23 mouse cellular contexts compared by ENCODE assay signal in the genomic region with DNA sequence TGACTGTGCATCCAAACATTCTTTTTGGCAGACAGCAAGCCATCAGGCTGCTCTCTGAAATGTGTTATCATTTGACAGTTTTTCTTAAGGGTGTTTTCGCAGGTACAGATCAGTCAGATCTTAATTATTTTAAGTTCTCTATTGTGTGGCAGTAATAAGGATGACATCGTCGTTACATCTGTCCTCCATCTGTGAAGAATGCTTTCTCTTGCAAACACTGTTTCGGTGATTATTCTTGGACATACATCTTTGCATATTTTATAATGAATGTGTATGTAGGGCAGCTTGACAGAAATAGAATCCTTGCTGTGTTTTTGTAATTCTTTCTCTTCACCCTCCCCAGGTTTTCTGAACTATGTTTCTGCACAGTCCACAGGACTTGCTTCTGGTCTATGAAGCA.
A peak's percentile ranks its signal among the peaks of the same experiment; 100 is the strongest.
DNase-seq lines count a peak whose midpoint lies in the region; ATAC-seq and TF ChIP-seq lines count a peak whose summit lies in the region.
"Had no signal": no experiment of that assay in that cellular context is flagged by ENCODE, and none has a peak within 500 bp of the region (broad histone marks: within the 10 kb centered on the region; RNA-seq: fewer than 3 reads in every experiment).

No protein-coding gene starts in this region.

- WGBS in forebrain, embryonic 16.5 days: 61% methylated on average over 4 of the region's 4 CpGs
- 80% methylated on average over 4 of the region's 4 CpGs for WGBS in forebrain, embryonic 13.5 days
- 89% methylated on average over 4 of the region's 4 CpGs for WGBS in hindbrain, embryonic 14.5 days
- WGBS in hindbrain, postnatal 0 days: 82% methylated on average over 4 of the region's 4 CpGs

- DNase-seq in hindbrain, embryonic 14.5 days (ENCODE audit: low spot score): peak; percentile 14
- no peak for DNase-seq in hindbrain, postnatal 0 days (ENCODE audit: low spot score)
- peak; percentile 35 to 46 for DNase-seq in left cerebral cortex, adult 9 months (ENCODE audit: low spot score in 2 of 2)
- no peak for DNase-seq in left cerebral cortex, adult 18-20 months (ENCODE audit: low spot score in 2 of 2)
- DNase-seq in left cerebral cortex, postnatal 25 days (ENCODE audit: low spot score in 2 of 2): peak; percentile 21 to 80
- no peak for DNase-seq in MN1 (ENCODE audit: low spot score)
- DNase-seq: adrenal gland, postnatal 10 days; B cell, adult 2 months; cerebellum, adult 11-12 months; cerebellum, adult 9-10 months; cerebellum, postnatal 36 days; gastrocnemius, postnatal 14 days; heart, adult 2 months had no signal

- H3K4me2 ChIP-seq in forebrain, embryonic 16.5 days (ENCODE audit: low read length): no peak overlapping the region
- no peak overlapping the region for H3K4me2 ChIP-seq in forebrain, embryonic 13.5 days
- H3K4me2 ChIP-seq in hindbrain, embryonic 14.5 days (replicated peaks): no peak overlapping the region
- H3K4me2 ChIP-seq in hindbrain, postnatal 0 days (ENCODE audit: low read depth, low read length): no peak overlapping the region
- H3K4me2 ChIP-seq: forebrain, embryonic 15.5 days; heart, embryonic 12.5 days; hindbrain, embryonic 15.5 days had no signal

- intact Hi-C loops in left cerebral cortex, postnatal 25 days (cut with DNase I): loop anchor here (5.0 kb wide), 2 partner anchors 61 to 189 kb away; no protein-coding TSS in a partner anchor

- ATAC-seq in forebrain, embryonic 16.5 days: peak; percentile 40
- no peak for ATAC-seq in forebrain, embryonic 13.5 days
- no peak for ATAC-seq in hindbrain, embryonic 14.5 days (ENCODE audit: low FRiP score)
- no peak for ATAC-seq in hindbrain, postnatal 0 days
- ATAC-seq: CD4-positive, CD25-positive, alpha-beta regulatory T cell, adult 4 months; forebrain, embryonic 15.5 days; inflammation-experienced regulatory T-cells, adult 6 months had no signal

- H3K27ac ChIP-seq in forebrain, embryonic 16.5 days (ENCODE audit: low read length): no peak overlapping the region
- H3K27ac ChIP-seq in forebrain, embryonic 13.5 days: no peak overlapping the region
- no peak overlapping the region for H3K27ac ChIP-seq in hindbrain, embryonic 14.5 days
- H3K27ac ChIP-seq in hindbrain, postnatal 0 days: no peak overlapping the region
- H3K27ac ChIP-seq: embryonic facial prominence, embryonic 10.5 days; forebrain, embryonic 15.5 days; heart, adult 2 months; hindbrain, embryonic 10.5 days; hindbrain, embryonic 15.5 days had no signal

- no peaks in the 10 kb centered on the region for H3K4me1 ChIP-seq in forebrain, embryonic 16.5 days (replicated peaks; ENCODE audit: control insufficient read depth, insufficient read depth, low read length)
- H3K4me1 ChIP-seq in forebrain, embryonic 13.5 days: no peaks in the 10 kb centered on the region
- no peaks in the 10 kb centered on the region for H3K4me1 ChIP-seq in hindbrain, embryonic 14.5 days (replicated peaks; ENCODE audit: control insufficient read depth, insufficient read depth, low read length)
- no peaks in the 10 kb centered on the region for H3K4me1 ChIP-seq in hindbrain, postnatal 0 days (ENCODE audit: insufficient read depth, low read length)
- H3K4me1 ChIP-seq: embryonic facial prominence, embryonic 10.5 days; forebrain, embryonic 15.5 days; heart, embryonic 12.5 days; hindbrain, embryonic 10.5 days; hindbrain, embryonic 15.5 days had no signal

- H3K27me3 ChIP-seq in forebrain, embryonic 16.5 days (replicated peaks; ENCODE audit: control insufficient read depth, insufficient read depth, low read length): no peaks in the 10 kb centered on the region
- no peaks in the 10 kb centered on the region for H3K27me3 ChIP-seq in forebrain, embryonic 13.5 days
- H3K27me3 ChIP-seq in hindbrain, embryonic 14.5 days (ENCODE audit: control insufficient read depth, insufficient read depth, low read length): no peaks in the 10 kb centered on the region
- H3K27me3 ChIP-seq in hindbrain, postnatal 0 days (ENCODE audit: insufficient read depth, low read length): no peaks in the 10 kb centered on the region
- H3K27me3 ChIP-seq: forebrain, embryonic 15.5 days; heart, embryonic 12.5 days; hindbrain, embryonic 15.5 days had no signal

- no peaks in the 10 kb centered on the region for H3K36me3 ChIP-seq in forebrain, embryonic 16.5 days (ENCODE audit: control insufficient read depth, insufficient read depth)
- H3K36me3 ChIP-seq in forebrain, embryonic 13.5 days (ENCODE audit: poor library complexity, severe bottlenecking): no peaks in the 10 kb centered on the region
- H3K36me3 ChIP-seq in hindbrain, embryonic 14.5 days (replicated peaks; ENCODE audit: control insufficient read depth, insufficient read depth): no peaks in the 10 kb centered on the region
- H3K36me3 ChIP-seq in hindbrain, postnatal 0 days (ENCODE audit: insufficient read depth, low read length): no peaks in the 10 kb centered on the region
- H3K36me3 ChIP-seq: embryonic facial prominence, embryonic 10.5 days; forebrain, embryonic 15.5 days; G1E; heart, embryonic 12.5 days; hindbrain, embryonic 10.5 days; hindbrain, embryonic 15.5 days had no signal

- no peak overlapping the region for H3K4me3 ChIP-seq in forebrain, embryonic 16.5 days (replicated peaks; ENCODE audit: low read length)
- no peak overlapping the region for H3K4me3 ChIP-seq in forebrain, embryonic 13.5 days
- H3K4me3 ChIP-seq in hindbrain, embryonic 14.5 days (replicated peaks; ENCODE audit: low read length): no peak overlapping the region
- H3K4me3 ChIP-seq in hindbrain, postnatal 0 days (ENCODE audit: low read length): no peak overlapping the region
- H3K4me3 ChIP-seq: embryonic facial prominence, embryonic 10.5 days; forebrain, embryonic 15.5 days; heart, adult 2 months; heart, embryonic 12.5 days; hindbrain, embryonic 10.5 days; hindbrain, embryonic 15.5 days had no signal

- H3K9ac ChIP-seq in forebrain, embryonic 16.5 days (replicated peaks; ENCODE audit: low read depth, low read length): no peak overlapping the region
- no peak overlapping the region for H3K9ac ChIP-seq in forebrain, embryonic 13.5 days
- no peak overlapping the region for H3K9ac ChIP-seq in hindbrain, embryonic 14.5 days
- H3K9ac ChIP-seq in hindbrain, postnatal 0 days (replicated peaks; ENCODE audit: low read length): no peak overlapping the region
- H3K9ac ChIP-seq: forebrain, embryonic 15.5 days; heart, embryonic 12.5 days; hindbrain, embryonic 15.5 days had no signal

- no peaks in the 10 kb centered on the region for H3K9me3 ChIP-seq in forebrain, embryonic 16.5 days (ENCODE audit: control insufficient read depth, low read length)
- no peaks in the 10 kb centered on the region for H3K9me3 ChIP-seq in forebrain, embryonic 13.5 days (replicated peaks)
- no peaks in the 10 kb centered on the region for H3K9me3 ChIP-seq in hindbrain, embryonic 14.5 days (ENCODE audit: control insufficient read depth, low read length)
- H3K9me3 ChIP-seq in hindbrain, postnatal 0 days (ENCODE audit: low read length): no peaks in the 10 kb centered on the region
- H3K9me3 ChIP-seq: embryonic facial prominence, embryonic 10.5 days; forebrain, embryonic 15.5 days; G1E; heart, embryonic 12.5 days; hindbrain, embryonic 10.5 days; hindbrain, embryonic 15.5 days had no signal

- no peak for TF ChIP-seq CTCF in hindbrain, postnatal 0 days (IDR thresholded peaks at IDR 0.05; ENCODE audit: low read depth)

Comparison
In these comparisons a context has a peak if more than half of its experiments do, and no peak if none do; other contexts are left out.
1. DNase-seq: peak in hindbrain, embryonic 14.5 days (single experiment), left cerebral cortex, adult 9 months (2 of 2) and left cerebral cortex, postnatal 25 days (2 of 2); none in hindbrain, postnatal 0 days (single experiment), left cerebral cortex, adult 18-20 months (0 of 2) and MN1 (single experiment).